Mouse (Mus musculus): ENCODE data around the gene Cyth2. TPM values are rescaled to one million over a fixed set of nuclear protein-coding genes. Genes with fewer than 3 reads are reported as not detected.

Gene Cyth2
- total RNA-seq, 2 experiments from 2014 or later, result 138 to 150 TPM

DNA sequence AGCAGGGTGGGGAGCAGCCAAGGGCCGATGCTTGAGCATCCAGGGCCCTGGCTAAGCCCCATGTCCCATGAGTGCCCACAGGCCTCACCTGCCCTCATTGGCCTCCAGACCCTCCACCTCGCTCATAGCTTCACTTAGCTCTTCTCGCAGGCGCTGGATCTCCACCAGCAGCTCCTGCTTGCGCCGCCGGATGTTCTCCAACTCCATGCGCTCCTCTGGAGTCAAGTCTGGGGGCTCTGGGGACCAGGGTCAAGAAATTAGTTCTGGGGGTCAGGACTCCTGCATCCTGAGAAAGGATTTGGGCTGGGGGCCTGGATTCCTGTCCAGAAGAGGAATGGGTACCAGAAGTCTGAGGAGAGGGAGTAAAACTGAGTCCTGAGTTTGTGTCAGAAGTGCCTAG lies 1.5 kb downstream of the Cyth2 start:
- no peak for DNase-seq

GRCm38 (mm10) chr7:45809276-45810075 lies 4.9 kb downstream of the Cyth2 start:
- no peak for DNase-seq

DNA sequence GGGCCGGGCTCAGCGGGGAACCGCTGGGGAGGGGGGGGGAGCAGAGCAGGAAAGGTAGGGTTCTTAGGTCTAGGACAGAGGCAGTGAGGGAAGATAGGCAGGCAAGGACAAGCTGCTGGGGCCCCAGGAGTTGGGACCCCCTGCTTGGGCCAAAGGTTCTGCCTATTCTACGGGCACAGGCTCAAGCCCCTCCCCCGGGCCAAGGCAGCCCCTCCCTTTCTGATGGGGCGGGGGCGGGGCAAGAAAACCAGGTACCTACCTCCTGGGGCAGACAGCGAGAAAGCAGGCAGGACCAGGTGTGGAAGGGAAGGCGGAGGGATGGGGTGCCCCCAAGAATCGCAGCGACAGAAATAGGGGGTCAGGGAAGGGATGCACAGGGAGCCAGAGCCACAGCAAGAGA lies 5.9 kb downstream of the Cyth2 start:
- DNase-seq, result no peak

- no peak for DNase-seq
These were observed 8.4 kb downstream of the Cyth2 start for GRCm38 (mm10) chr7:45805941-45806340.

- DNase-seq, result no peak
These were observed 11.8 kb downstream of the Cyth2 start for GRCm38 (mm10) chr7:45802551-45802950.

- DNase-seq, result peak; percentile 87 to 89
These were observed 13.0 kb downstream of the Cyth2 start for GRCm38 (mm10) chr7:45801348-45801747.

GRCm38 (mm10) chr7:45800546-45801204 lies 13.7 kb downstream of the Cyth2 start:
- no peak for DNase-seq

GRCm38 (mm10) chr7:45800001-45800400 lies 14.4 kb downstream of the Cyth2 start:
- no peak for DNase-seq

GRCm38 (mm10) chr7:45798931-45799330 lies 15.4 kb downstream of the Cyth2 start:
- DNase-seq, result no peak

GRCm38 (mm10) chr7:45798511-45798836 lies 15.9 kb downstream of the Cyth2 start:
- DNase-seq, result no peak

GRCm38 (mm10) chr7:45797661-45798510 lies 16.5 kb downstream of the Cyth2 start:
- peak in 1 of 2 experiments; percentile 8 for DNase-seq

DNA sequence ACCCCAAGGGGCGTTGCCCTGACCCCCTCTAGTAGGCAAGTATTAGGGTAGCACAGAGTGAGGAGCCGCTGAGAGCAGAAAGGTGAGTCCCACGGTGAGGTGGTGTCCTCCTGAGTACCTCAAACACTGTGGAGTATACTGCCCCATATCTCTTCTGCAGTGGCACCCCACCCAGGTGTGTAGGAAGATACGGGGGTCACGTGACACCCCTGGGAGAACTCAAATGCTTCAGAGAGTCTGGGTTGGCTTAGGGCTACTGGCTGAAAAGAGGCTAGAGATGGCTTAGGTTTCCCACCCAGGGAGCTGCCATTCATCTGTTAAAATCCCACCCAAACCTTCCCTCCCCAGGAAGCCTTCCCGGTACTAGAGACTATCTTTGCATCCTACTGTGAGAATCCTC lies 17.4 kb downstream of the Cyth2 start:
- DNase-seq, result no peak

GRCm38 (mm10) chr7:45794971-45795370 lies 19.4 kb downstream of the Cyth2 start:
- DNase-seq, result no peak

- DNase-seq, result no peak
These were observed 20.3 kb downstream of the Cyth2 start for GRCm38 (mm10) chr7:45793969-45794585.

- no peak for DNase-seq
These were observed 21.1 kb downstream of the Cyth2 start for GRCm38 (mm10) chr7:45793240-45793639.

- peak in 1 of 2 experiments; percentile 22 for DNase-seq
These were observed 22.5 kb downstream of the Cyth2 start for GRCm38 (mm10) chr7:45791756-45792490.

GRCm38 (mm10) chr7:45790721-45791120 lies 23.7 kb downstream of the Cyth2 start:
- DNase-seq, result no peak

- DNase-seq, result peak in 1 of 2 experiments; percentile 8
These were observed 26.7 kb downstream of the Cyth2 start for GRCm38 (mm10) chr7:45787642-45788041.

- DNase-seq, result peak; percentile 52 to 63
These were observed 27.5 kb downstream of the Cyth2 start for GRCm38 (mm10) chr7:45786661-45787413.

- DNase-seq, result peak; percentile 39 to 40
These were observed 28.2 kb downstream of the Cyth2 start for GRCm38 (mm10) chr7:45786136-45786578.
